Mouse (Mus musculus) intestine, postnatal 0 days (tissue): ENCODE data around the gene Dkkl1. TPM values are rescaled to one million over a fixed set of nuclear protein-coding genes. Genes with fewer than 3 reads are reported as not detected.

Experiments
- ATAC-seq: fragments of 200-750 bp; cut with Nextera tagmentation; 2 replicates; pipeline ENCODE4 v1.8.0; 2017; ENCODE audit warnings: mild to moderate bottlenecking, moderate TSS enrichment, moderate library complexity
- H3K27ac ChIP-seq: fragments of 300-500 bp; sonication (generic); 2 replicates; pipeline ENCODE4 v1.5.1; 2014; ENCODE audit warnings: mild to moderate bottlenecking, low read depth, low read length, moderate library complexity
- H3K27me3 ChIP-seq: fragments of 300-500 bp; sonication (generic); replicated peaks from 2 replicates; pipeline ENCODE4 v1.6.1; 2014; ENCODE audit warnings: low read length, mixed read lengths; ENCODE audit not compliant: control insufficient read depth, insufficient read depth
- H3K36me3 ChIP-seq: fragments of 300-500 bp; sonication (generic); 2 replicates; pipeline ENCODE4 v1.6.1; 2014; ENCODE audit warnings: mild to moderate bottlenecking, moderate library complexity; ENCODE audit not compliant: control insufficient read depth, insufficient read depth
- H3K4me1 ChIP-seq: fragments of 300-500 bp; sonication (generic); replicated peaks from 2 replicates; pipeline ENCODE4 v1.6.1; 2014; ENCODE audit warnings: antibody characterized with exemption, low read length, mixed read lengths; ENCODE audit not compliant: control insufficient read depth, insufficient read depth
- H3K4me2 ChIP-seq: fragments of 300-500 bp; sonication (generic); replicated peaks from 2 replicates; pipeline ENCODE4 v1.6.1; 2014; ENCODE audit warnings: low read depth, mild to moderate bottlenecking, moderate library complexity
- H3K4me3 ChIP-seq: fragments of 300-500 bp; sonication (generic); 2 replicates; pipeline ENCODE4 v1.5.1; 2014; ENCODE audit warnings: low read depth, low read length
- H3K9ac ChIP-seq: fragments of 300-500 bp; sonication (generic); 2 replicates; pipeline ENCODE4 v1.6.1; 2014; ENCODE audit warnings: mild to moderate bottlenecking, low read depth, low read length
- H3K9me3 ChIP-seq: fragments of 300-500 bp; sonication (generic); 2 replicates; pipeline ENCODE4 v1.6.1; 2016; ENCODE audit warnings: mixed run types; ENCODE audit not compliant: control insufficient read depth
- CTCF ChIP-seq: sonication (generic); IDR thresholded peaks from 2 replicates; pipeline ENCODE4 v1.5.1; 2016; ENCODE audit warnings: low read depth, mild to moderate bottlenecking, control low read depth, antibody characterized with exemption, moderate library complexity
- WGBS: fragments of 180-500 bp; shearing (Covaris S2); extraction: QIAGEN DNeasy Blood & Tissue Kit; methylation state at CpG from one replicate; pipeline ENCODE4 v1.1.7; 2014; 5-methylcytosine and 5-hydroxymethylcytosine counted together
- microRNA-seq: library from miRNA; unstranded; fragments of <30 nt; microRNA quantifications from one replicate; pipeline ENCODE4, GENCODE M21; 2016
- polyA plus RNA-seq: library from polyadenylated mRNA; unstranded; fragments of >200 nt; fragmentation: Nextera tagmentation; extraction: Ambion mirVana; gene quantifications from 2 replicates; pipeline ENCODE4 v1.2.1, GENCODE M21; 2015

The Dkkl1 gene
- polyA plus RNA-seq, 1 experiment from 2014 or later: 0.47 TPM

GRCm38 (mm10) chr7:45160866-45161265, 51.1 kb downstream of the Dkkl1 start:
- 89% methylated on average over 3 of the region's 3 CpGs for WGBS
- ATAC-seq: no peak
- Histone ChIP-seq H3K9ac (no peak overlapping the region), H3K27me3 (peaks cover 35% of the 10 kb centered on the region), H3K27ac (no peak overlapping the region), H3K36me3 (peaks cover 34% of the 10 kb centered on the region), H3K4me3 (no peak overlapping the region), H3K4me1 (peaks cover 5% of the 10 kb centered on the region; the same call in 1 of the 2 replicates), H3K4me2 (no peak overlapping the region), H3K9me3 (no peaks in the 10 kb centered on the region)
- TF ChIP-seq CTCF: no peak

- TF ChIP-seq CTCF: no peak
- H3K27me3 ChIP-seq: peaks cover 30% of the 10 kb centered on the region
- no peak overlapping the region for H3K9ac ChIP-seq
- no peaks in the 10 kb centered on the region for H3K9me3 ChIP-seq
- peaks cover 5% of the 10 kb centered on the region; the same call in 1 of the 2 replicates for H3K4me1 ChIP-seq
- no peak for ATAC-seq
- peaks cover 34% of the 10 kb centered on the region for H3K36me3 ChIP-seq
- no peak overlapping the region for H3K4me3 ChIP-seq
- 89% methylated on average over 6 of the region's 6 CpGs for WGBS
- no peak overlapping the region for H3K27ac ChIP-seq
- H3K4me2 ChIP-seq: no peak overlapping the region
Measured at GRCm38 (mm10) chr7:45160316-45160800, 51.6 kb downstream of the Dkkl1 start.

DNA sequence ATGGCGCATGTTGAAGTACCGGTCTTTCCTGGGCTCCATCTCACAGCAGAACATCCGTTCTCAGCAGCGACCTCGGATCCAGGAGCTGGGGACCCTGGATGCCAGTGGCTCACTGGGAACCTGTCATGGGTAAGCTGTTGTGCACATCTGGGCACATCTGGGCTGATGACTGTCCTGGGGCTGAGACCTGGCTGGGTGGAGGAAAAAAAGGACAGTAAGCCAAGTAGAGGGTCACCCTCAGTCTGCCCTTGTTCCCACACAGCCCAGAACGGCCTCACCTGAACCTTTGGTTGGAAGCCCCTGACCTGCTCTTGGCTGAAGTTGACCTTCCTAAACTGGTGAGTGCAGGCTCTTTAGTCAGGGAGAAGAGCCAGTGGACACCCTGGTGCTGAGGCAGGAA, 53.0 kb downstream of the Dkkl1 start:
- H3K36me3 ChIP-seq: peaks cover 34% of the 10 kb centered on the region

More for the DNA sequence above, 53.0 kb downstream of the Dkkl1 start:
- H3K27ac ChIP-seq: no peak overlapping the region
- no peak for TF ChIP-seq CTCF
- no peaks in the 10 kb centered on the region for H3K9me3 ChIP-seq
- ATAC-seq: no peak
- peaks cover 7% of the 10 kb centered on the region; the same call in 1 of the 2 replicates for H3K4me1 ChIP-seq
- no peak overlapping the region for H3K4me3 ChIP-seq
- no peak overlapping the region for H3K9ac ChIP-seq
- H3K4me2 ChIP-seq: no peak overlapping the region
- 90% methylated on average over 6 of the region's 6 CpGs for WGBS
- peaks cover 16% of the 10 kb centered on the region for H3K27me3 ChIP-seq

Small RNA genes lying within 50 kb of the gene (microRNA-seq; reads per million reads assigned to microRNA genes)
- not detected for gene Mir7055

Other genes with a start within 250 kb of the Dkkl1 start
- 3.5 and 4.5 TPM in 2 replicates for gene Cpt1c, start 237.3 kb downstream of the Dkkl1 start, polyA plus RNA-seq
- 124 and 130 TPM in 2 replicates for gene Prmt1, start 225.6 kb downstream of the Dkkl1 start, polyA plus RNA-seq
- 53.2 and 56.4 TPM in 2 replicates for gene Irf3, start 214.5 kb downstream of the Dkkl1 start, polyA plus RNA-seq
- gene Bcl2l12, start 213.4 kb downstream of the Dkkl1 start, polyA plus RNA-seq: 18.3 and 19.6 TPM in 2 replicates
- 21.7 and 22.6 TPM in 2 replicates for gene Scaf1, start 195.8 kb downstream of the Dkkl1 start, polyA plus RNA-seq
- 94.6 and 100 TPM in 2 replicates for gene Rras, start 194.2 kb downstream of the Dkkl1 start, polyA plus RNA-seq
- 2.4 and 2.6 TPM in 2 replicates for gene Prr12, start 159.3 kb downstream of the Dkkl1 start, polyA plus RNA-seq
- 38.9 and 40.5 TPM in 2 replicates for gene Nosip, start 149.7 kb downstream of the Dkkl1 start, polyA plus RNA-seq
- 56.8 and 59.0 TPM in 2 replicates for gene Prrg2, start 149.5 kb downstream of the Dkkl1 start, polyA plus RNA-seq
- 81.8 and 85.6 TPM in 2 replicates for gene Rcn3, start 119.9 kb downstream of the Dkkl1 start, polyA plus RNA-seq
- gene Fcgrt, start 108.3 kb downstream of the Dkkl1 start, polyA plus RNA-seq: 2,929 and 3,267 TPM in 2 replicates
- 1,691 and 1,755 TPM in 2 replicates for gene Rps11, start 87.7 kb downstream of the Dkkl1 start, polyA plus RNA-seq
- gene Rpl13a, start 83.4 kb downstream of the Dkkl1 start, polyA plus RNA-seq: 1,616 and 1,752 TPM in 2 replicates
- gene Gm45713, start 75.9 kb downstream of the Dkkl1 start, polyA plus RNA-seq: 0.70 and 0.82 TPM in 2 replicates
- gene Flt3l, start 75.7 kb downstream of the Dkkl1 start, polyA plus RNA-seq: 2.1 and 2.7 TPM in 2 replicates
- gene Pih1d1, start 57.8 kb downstream of the Dkkl1 start, polyA plus RNA-seq: 63.6 and 64.7 TPM in 2 replicates
- gene Aldh16a1, start 57.6 kb downstream of the Dkkl1 start, polyA plus RNA-seq: 86.8 and 102 TPM in 2 replicates
- not detected in 2 replicates for gene Slc17a7, start 48.2 kb downstream of the Dkkl1 start, polyA plus RNA-seq
- gene Gfy, start 32.6 kb downstream of the Dkkl1 start, polyA plus RNA-seq: not detected in 2 replicates
- not detected in 2 replicates for gene Pth2, start 31.2 kb downstream of the Dkkl1 start, polyA plus RNA-seq
- 0.07 TPM in 1 of 2 replicates, not detected in the other for gene Ccdc155, start 7.3 kb downstream of the Dkkl1 start, polyA plus RNA-seq
- 18.7 and 20.8 TPM in 2 replicates for gene Tead2, start 3.6 kb upstream of the Dkkl1 start, polyA plus RNA-seq
- 1.6 and 2.3 TPM in 2 replicates for gene Cd37, start 27.0 kb upstream of the Dkkl1 start, polyA plus RNA-seq
- gene Slc6a16, start 28.9 kb upstream of the Dkkl1 start, polyA plus RNA-seq: not detected in 2 replicates
- gene Slc6a21, start 65.4 kb upstream of the Dkkl1 start, polyA plus RNA-seq: not detected in 2 replicates
- 49.4 and 55.1 TPM in 2 replicates for gene Trpm4, start 121.6 kb upstream of the Dkkl1 start, polyA plus RNA-seq
- gene Hrc, start 123.1 kb upstream of the Dkkl1 start, polyA plus RNA-seq: 0.76 and 0.88 TPM in 2 replicates
- gene Ppfia3, start 154.9 kb upstream of the Dkkl1 start, polyA plus RNA-seq: 24.5 and 24.8 TPM in 2 replicates
- 3.4 TPM in 2 replicates for gene Lin7b, start 158.4 kb upstream of the Dkkl1 start, polyA plus RNA-seq
- 81.3 and 85.5 TPM in 2 replicates for gene Snrnp70, start 183.6 kb upstream of the Dkkl1 start, polyA plus RNA-seq
- 0.07 and 0.08 TPM in 2 replicates for gene Kcna7, start 193.5 kb upstream of the Dkkl1 start, polyA plus RNA-seq
- gene Ntf5, start 201.5 kb upstream of the Dkkl1 start, polyA plus RNA-seq: 2.0 TPM in 2 replicates
- gene Lhb, start 208.7 kb upstream of the Dkkl1 start, polyA plus RNA-seq: not detected in 2 replicates
- gene Gys1, start 222.7 kb upstream of the Dkkl1 start, polyA plus RNA-seq: 10.4 and 10.6 TPM in 2 replicates
- 35.6 and 38.6 TPM in 2 replicates for gene Ruvbl2, start 225.9 kb upstream of the Dkkl1 start, polyA plus RNA-seq
- 13,232 and 14,059 TPM in 2 replicates for gene Ftl1, start 247.7 kb upstream of the Dkkl1 start, polyA plus RNA-seq